Comparison of ENCODE assay signal across 24 mouse cellular contexts in genomic region chr1:173363436-173363835, GRCm38 (mm10). TPM values are rescaled to one million over a fixed set of nuclear protein-coding genes. Genes with fewer than 3 reads are reported as not detected.
"Had no signal": no experiment of that assay in that cellular context is flagged by ENCODE, and none has a peak within 500 bp of the region (broad histone marks: within the 10 kb centered on the region; RNA-seq: fewer than 3 reads in every experiment).

No protein-coding gene starts in this region.

- H3K4me3 ChIP-seq: gastrocnemius, adult 2 months; heart, adult 2 months; heart, embryonic 13.5 days; heart, embryonic 15.5 days; hindbrain, embryonic 10.5 days; hindbrain, embryonic 12.5 days; intestine, embryonic 15.5 days; limb, embryonic 10.5 days; limb, embryonic 12.5 days; liver, embryonic 13.5 days; liver, embryonic 15.5 days had no signal

- H3K36me3 ChIP-seq: heart, embryonic 13.5 days; heart, embryonic 15.5 days; hindbrain, embryonic 10.5 days; hindbrain, embryonic 12.5 days; intestine, embryonic 15.5 days; limb, embryonic 10.5 days; limb, embryonic 12.5 days; liver, embryonic 13.5 days; liver, embryonic 15.5 days had no signal

- H3K27ac ChIP-seq: gastrocnemius, adult 2 months; heart, adult 2 months; heart, embryonic 13.5 days; heart, embryonic 15.5 days; hindbrain, embryonic 10.5 days; hindbrain, embryonic 12.5 days; hindbrain, embryonic 14.5 days; intestine, embryonic 15.5 days; limb, embryonic 10.5 days; limb, embryonic 12.5 days; liver, embryonic 13.5 days; liver, embryonic 15.5 days had no signal

- DNase-seq: gastrocnemius, adult 2 months; gastrocnemius, postnatal 10 days; gastrocnemius, postnatal 25 days; heart, adult 2 months; heart, postnatal 14 days; heart, postnatal 36 days; kidney, adult 18-20 months; kidney, adult 8-10 months; kidney, postnatal 10 days; kidney, postnatal 25 days; kidney, postnatal 4 days; liver; liver, embryonic 13.5 days had no signal

- H3K27me3 ChIP-seq: hindbrain, embryonic 12.5 days had no signal

RNA-seq across cellular contexts. Expression of gene Ackr1, which starts 29.9 kb away (rescaled TPM):
- total RNA-seq: granulocyte monocyte progenitor cell, adult 5-6 weeks had no signal
- polyA plus RNA-seq: inflammation-experienced regulatory T-cells, adult 6 months had no signal
